ENCODE assay signal across 27 mouse cellular contexts in genomic region chr14:103984349-103984748, GRCm38 (mm10).
DNase-seq lines count a peak whose midpoint lies in the region; ATAC-seq lines count a peak whose summit lies in the region.
"Had no signal": no experiment of that assay in that cellular context is flagged by ENCODE, and none has a peak within 500 bp of the region (broad histone marks: within the 10 kb centered on the region; RNA-seq: fewer than 3 reads in every experiment).

No protein-coding gene starts in this region.

- no peaks in the 10 kb centered on the region for H3K4me1 ChIP-seq in limb, embryonic 12.5 days (replicated peaks)
- no peaks in the 10 kb centered on the region for H3K4me1 ChIP-seq in limb, embryonic 10.5 days
- H3K4me1 ChIP-seq: embryonic facial prominence, embryonic 10.5 days; embryonic facial prominence, embryonic 12.5 days; forebrain, embryonic 10.5 days; forebrain, embryonic 12.5 days had no signal

- H3K4me3 ChIP-seq in limb, embryonic 12.5 days (replicated peaks) = no peak overlapping the region
- no peak overlapping the region for H3K4me3 ChIP-seq in limb, embryonic 10.5 days
- H3K4me3 ChIP-seq: embryonic facial prominence, embryonic 10.5 days; embryonic facial prominence, embryonic 12.5 days; erythroblast, embryonic 14.5 days; forebrain, embryonic 10.5 days; forebrain, embryonic 12.5 days had no signal

- DNase-seq in limb, embryonic 10.5 days (ENCODE audit: low spot score) = no peak
- no peak for DNase-seq in cerebellum, postnatal 36 days
- DNase-seq in adrenal gland, adult (ENCODE audit: inconsistent age in 2 of 2, low spot score in 1 of 2) = no peak
- DNase-seq: adrenal gland, adult 2 months; adrenal gland, postnatal 10 days; adrenal gland, postnatal 25 days; B cell, adult 2 months; cerebellum, adult 11 months; cerebellum, adult 18-20 months; cerebellum, adult 8-10 months; cerebellum, adult 9-11 months; cerebellum, postnatal 14 days had no signal

- H3K36me3 ChIP-seq in limb, embryonic 12.5 days = no peaks in the 10 kb centered on the region
- no peaks in the 10 kb centered on the region for H3K36me3 ChIP-seq in limb, embryonic 10.5 days
- H3K36me3 ChIP-seq: embryonic facial prominence, embryonic 10.5 days; embryonic facial prominence, embryonic 12.5 days; forebrain, embryonic 10.5 days; forebrain, embryonic 12.5 days; G1E had no signal

- H3K4me2 ChIP-seq in limb, embryonic 12.5 days = no peak overlapping the region
- H3K4me2 ChIP-seq: embryonic facial prominence, embryonic 12.5 days; forebrain, embryonic 12.5 days had no signal

- H3K27ac ChIP-seq in limb, embryonic 12.5 days = no peak overlapping the region
- no peak overlapping the region for H3K27ac ChIP-seq in limb, embryonic 10.5 days
- H3K27ac ChIP-seq: embryonic facial prominence, embryonic 10.5 days; embryonic facial prominence, embryonic 12.5 days; forebrain, embryonic 10.5 days; forebrain, embryonic 12.5 days had no signal

- H3K9me3 ChIP-seq in limb, embryonic 12.5 days = no peaks in the 10 kb centered on the region
- no peaks in the 10 kb centered on the region for H3K9me3 ChIP-seq in limb, embryonic 10.5 days (replicated peaks)
- H3K9me3 ChIP-seq: embryonic facial prominence, embryonic 10.5 days; embryonic facial prominence, embryonic 12.5 days; forebrain, embryonic 10.5 days; forebrain, embryonic 12.5 days had no signal

- 0 out of 2 replicates have a peak, but pooled peaks have one; percentile 56 for ATAC-seq in limb, embryonic 12.5 days (ENCODE audit: insufficient number of reproducible peaks, insufficient read depth, low FRiP score, low TSS enrichment, low read depth)
- ATAC-seq in granulocyte monocyte progenitor cell, adult 5-6 weeks (replicated peaks; ENCODE audit: poor library complexity, severe bottlenecking) = peak; percentile 80
- ATAC-seq in megakaryocyte progenitor cell, adult 5-6 weeks (replicated peaks; ENCODE audit: poor library complexity) = peak; percentile 73
- ATAC-seq: activated CD4-positive, CD25-positive, alpha-beta regulatory T cell, adult 4 months; CD4-positive, CD25-positive, alpha-beta regulatory T cell, adult 4 months; forebrain, embryonic 14.5 days; forebrain, embryonic 16.5 days; Patski had no signal

- H3K27me3 ChIP-seq in limb, embryonic 12.5 days = no peaks in the 10 kb centered on the region
- H3K27me3 ChIP-seq in limb, embryonic 10.5 days (ENCODE audit: low read depth, poor library complexity, severe bottlenecking) = no peaks in the 10 kb centered on the region
- H3K27me3 ChIP-seq: CH12.LX; embryonic facial prominence, embryonic 12.5 days; forebrain, embryonic 12.5 days; Patski had no signal

- 86% methylated on average over 5 of the region's 5 CpGs for WGBS in limb, embryonic 12.5 days
- 91% methylated on average over 5 of the region's 5 CpGs for WGBS in limb, embryonic 10.5 days

- H3K9ac ChIP-seq in limb, embryonic 12.5 days (replicated peaks) = no peak overlapping the region
- H3K9ac ChIP-seq: embryonic facial prominence, embryonic 12.5 days; forebrain, embryonic 12.5 days had no signal
